ENCODE assay signal across 20 mouse cellular contexts in genomic region chr2:173767959-173768595, GRCm38 (mm10). TPM values are rescaled to one million over a fixed set of nuclear protein-coding genes. Genes with fewer than 3 reads are reported as not detected.
DNase-seq lines count a peak whose midpoint lies in the region; ATAC-seq and TF ChIP-seq lines count a peak whose summit lies in the region.
"Had no signal": no experiment of that assay in that cellular context is flagged by ENCODE, and none has a peak within 500 bp of the region (broad histone marks: within the 10 kb centered on the region; RNA-seq: fewer than 3 reads in every experiment).

No protein-coding gene starts in this region.

- H3K4me3 ChIP-seq in kidney, embryonic 14.5 days (ENCODE audit: low read length) = no peak overlapping the region
- H3K4me3 ChIP-seq in neural tube, embryonic 11.5 days (ENCODE audit: low read depth, low read length) = no peak overlapping the region
- no peak overlapping the region for H3K4me3 ChIP-seq in forebrain, postnatal 0 days (ENCODE audit: low read depth, low read length)
- H3K4me3 ChIP-seq in neural tube, embryonic 15.5 days (replicated peaks) = no peak overlapping the region
- H3K4me3 ChIP-seq: embryonic facial prominence, embryonic 15.5 days had no signal

- no peak for DNase-seq in kidney, adult 8-10 months
- no peak for DNase-seq in neural tube, embryonic 11.5 days (ENCODE audit: low spot score)
- DNase-seq in neural tube, embryonic 10.5 days (ENCODE audit: extremely low spot score, low spot score) = no peak
- DNase-seq in forebrain, postnatal 0 days = no peak
- DNase-seq in gastrocnemius, postnatal 25 days = no peak
- DNase-seq: heart, adult 11 months; right cerebral cortex, postnatal 14 days; thymus, adult 2 months had no signal

- 41% methylated on average over 8 of the region's 8 CpGs for WGBS in kidney, embryonic 14.5 days
- 78% methylated on average over 8 of the region's 8 CpGs for WGBS in neural tube, embryonic 11.5 days
- 74% methylated on average over 8 of the region's 8 CpGs for WGBS in forebrain, postnatal 0 days
- WGBS in neural tube, embryonic 15.5 days = 32% methylated on average over 8 of the region's 8 CpGs

- H3K9me3 ChIP-seq in kidney, embryonic 14.5 days (ENCODE audit: control insufficient read depth, low read length) = no peaks in the 10 kb centered on the region
- no peaks in the 10 kb centered on the region for H3K9me3 ChIP-seq in neural tube, embryonic 11.5 days (ENCODE audit: control insufficient read depth, low read length)
- no peaks in the 10 kb centered on the region for H3K9me3 ChIP-seq in forebrain, postnatal 0 days (ENCODE audit: low read length)
- H3K9me3 ChIP-seq in neural tube, embryonic 15.5 days (replicated peaks) = no peaks in the 10 kb centered on the region
- H3K9me3 ChIP-seq: embryonic facial prominence, embryonic 15.5 days had no signal

- H3K27ac ChIP-seq in kidney, embryonic 14.5 days (ENCODE audit: low read depth, low read length) = no peak overlapping the region; the same call in 1 of the 2 replicates
- H3K27ac ChIP-seq in neural tube, embryonic 11.5 days (ENCODE audit: low read depth, low read length) = peak overlapping the region; percentile 72
- 0 out of 2 replicates have a peak overlapping the region, but pooled peaks have one; percentile 29 for H3K27ac ChIP-seq in forebrain, postnatal 0 days (ENCODE audit: low read depth, low read length)
- peak overlapping the region; percentile 45 for H3K27ac ChIP-seq in neural tube, embryonic 15.5 days (replicated peaks)
- H3K27ac ChIP-seq: embryonic facial prominence, embryonic 15.5 days had no signal

- H3K4me2 ChIP-seq in kidney, embryonic 14.5 days (replicated peaks; ENCODE audit: low read depth, low read length) = no peak overlapping the region
- no peak overlapping the region for H3K4me2 ChIP-seq in neural tube, embryonic 11.5 days (ENCODE audit: low read depth)
- H3K4me2 ChIP-seq in forebrain, postnatal 0 days (ENCODE audit: low read depth) = no peak overlapping the region
- no peak overlapping the region for H3K4me2 ChIP-seq in neural tube, embryonic 15.5 days
- H3K4me2 ChIP-seq: embryonic facial prominence, embryonic 15.5 days had no signal

- peaks cover 36% of the 10 kb centered on the region; the same call in 1 of the 2 replicates for H3K4me1 ChIP-seq in kidney, embryonic 14.5 days (ENCODE audit: control insufficient read depth, insufficient read depth, low read length)
- H3K4me1 ChIP-seq in neural tube, embryonic 11.5 days (ENCODE audit: control insufficient read depth, insufficient read depth, low read length) = peaks cover 33% of the 10 kb centered on the region
- H3K4me1 ChIP-seq in forebrain, postnatal 0 days (ENCODE audit: insufficient read depth) = no peaks in the 10 kb centered on the region; the same call in 1 of the 2 replicates
- H3K4me1 ChIP-seq in neural tube, embryonic 15.5 days = peaks cover 68% of the 10 kb centered on the region

- TF ChIP-seq CTCF in forebrain, postnatal 0 days (IDR thresholded peaks at IDR 0.05; ENCODE audit: low read depth) = no peak

- H3K27me3 ChIP-seq in kidney, embryonic 14.5 days (ENCODE audit: control insufficient read depth, insufficient read depth, low read length) = no peaks in the 10 kb centered on the region
- no peaks in the 10 kb centered on the region for H3K27me3 ChIP-seq in neural tube, embryonic 11.5 days (ENCODE audit: control insufficient read depth, insufficient read depth, low read length)
- no peaks in the 10 kb centered on the region for H3K27me3 ChIP-seq in forebrain, postnatal 0 days (ENCODE audit: insufficient read depth, low read length)
- H3K27me3 ChIP-seq in neural tube, embryonic 15.5 days (replicated peaks) = no peaks in the 10 kb centered on the region
- H3K27me3 ChIP-seq: embryonic facial prominence, embryonic 15.5 days had no signal

- H3K36me3 ChIP-seq in kidney, embryonic 14.5 days (ENCODE audit: control insufficient read depth, insufficient read depth, low read length) = peaks cover 15% of the 10 kb centered on the region; the same call in 1 of the 2 replicates
- no peaks in the 10 kb centered on the region for H3K36me3 ChIP-seq in neural tube, embryonic 11.5 days (ENCODE audit: control insufficient read depth, insufficient read depth, low read length)
- peaks cover 4% of the 10 kb centered on the region; the same call in 1 of the 2 replicates for H3K36me3 ChIP-seq in forebrain, postnatal 0 days (ENCODE audit: insufficient read depth)
- no peaks in the 10 kb centered on the region for H3K36me3 ChIP-seq in neural tube, embryonic 15.5 days

- H3K9ac ChIP-seq in kidney, embryonic 14.5 days (ENCODE audit: low read depth, low read length) = no peak overlapping the region
- H3K9ac ChIP-seq in neural tube, embryonic 11.5 days (ENCODE audit: low read length) = no peak overlapping the region; the same call in 1 of the 2 replicates
- no peak overlapping the region for H3K9ac ChIP-seq in forebrain, postnatal 0 days
- H3K9ac ChIP-seq in neural tube, embryonic 15.5 days (replicated peaks) = no peak overlapping the region; the same call in 1 of the 2 replicates
- H3K9ac ChIP-seq: embryonic facial prominence, embryonic 15.5 days had no signal

- ATAC-seq in kidney, embryonic 14.5 days (ENCODE audit: low FRiP score, low TSS enrichment) = 0 out of 2 replicates have a peak, but pooled peaks have one; percentile 28
- ATAC-seq in neural tube, embryonic 11.5 days (ENCODE audit: insufficient read depth, low FRiP score, low TSS enrichment) = 0 out of 2 replicates have a peak, but pooled peaks have one; percentile 17
- no peak for ATAC-seq in forebrain, postnatal 0 days
- ATAC-seq in neural tube, embryonic 15.5 days (ENCODE audit: low FRiP score) = no peak
- ATAC-seq: intestine, postnatal 0 days; lung, postnatal 0 days had no signal

RNA-seq across cellular contexts. Expression of gene Vapb, which starts 30.8 kb away (rescaled TPM):
- 9.3 and 18.9 TPM in 2 replicates for polyA plus RNA-seq in kidney, embryonic 14.5 days (2014; fragmentation: Nextera tagmentation; extraction: Ambion mirVana)
- polyA plus RNA-seq in neural tube, embryonic 11.5 days (2014; fragmentation: Nextera tagmentation; extraction: Ambion mirVana) = 15.2 and 17.2 TPM in 2 replicates
- total RNA-seq in forebrain, postnatal 0 days (2014; rRNA removed) = 40.2 and 41.8 TPM in 2 replicates
- polyA plus RNA-seq in forebrain, postnatal 0 days (2015; fragmentation: Nextera tagmentation; extraction: Ambion mirVana) = 12.4 and 13.6 TPM in 2 replicates
- 16.4 and 19.9 TPM in 2 replicates for polyA plus RNA-seq in neural tube, embryonic 15.5 days (2015; fragmentation: Nextera tagmentation; extraction: Ambion mirVana)
- total RNA-seq in gastrocnemius, postnatal 25 days (2021) = 100 to 1,000 TPM; 149 to 155 TPM

RNA-seq across cellular contexts. Expression of gene 1700010B08Rik, which starts 48.9 kb away (rescaled TPM):
- polyA plus RNA-seq in kidney, embryonic 14.5 days (2014; fragmentation: Nextera tagmentation; extraction: Ambion mirVana) = 0.23 TPM in 1 of 2 replicates, not detected in the other
- not detected in 2 replicates for polyA plus RNA-seq in neural tube, embryonic 11.5 days (2014; fragmentation: Nextera tagmentation; extraction: Ambion mirVana)
- not detected in 2 replicates for total RNA-seq in forebrain, postnatal 0 days (2014; rRNA removed)
- polyA plus RNA-seq in forebrain, postnatal 0 days (2015; fragmentation: Nextera tagmentation; extraction: Ambion mirVana) = not detected in 2 replicates
- not detected in 2 replicates for polyA plus RNA-seq in neural tube, embryonic 15.5 days (2015; fragmentation: Nextera tagmentation; extraction: Ambion mirVana)
- total RNA-seq in gastrocnemius, postnatal 25 days (2021) = not detected
- total RNA-seq: adrenal gland, postnatal 4 days; layer of hippocampus, postnatal 14 days; left cerebral cortex, postnatal 25 days; liver, adult 2 months; midbrain, postnatal 0 days had no signal
- polyA plus RNA-seq: activated CD4-positive, CD25-positive, alpha-beta regulatory T cell, adult 4 months; embryonic facial prominence, embryonic 15.5 days; heart, postnatal 0 days; intestine, postnatal 0 days; liver, adult 2 months; midbrain, postnatal 0 days; thymus, adult 2 months had no signal

Comparison
In these comparisons a context has a peak if more than half of its experiments do, and no peak if none do; other contexts are left out.
1. ATAC-seq: peak in kidney, embryonic 14.5 days (single experiment) and neural tube, embryonic 11.5 days (single experiment); none in forebrain, postnatal 0 days (single experiment) and neural tube, embryonic 15.5 days (single experiment).